In genomic region chr11:112732401-112732800, GRCm38 (mm10) we compare ENCODE assay signal across 11 mouse cellular contexts. TPM values are rescaled to one million over a fixed set of nuclear protein-coding genes. Genes with fewer than 3 reads are reported as not detected.
DNase-seq lines count a peak whose midpoint lies in the region.
"Had no signal": no experiment of that assay in that cellular context is flagged by ENCODE, and none has a peak within 500 bp of the region (broad histone marks: within the 10 kb centered on the region; RNA-seq: fewer than 3 reads in every experiment).

No protein-coding gene starts in this region.

- DNase-seq in frontal cortex, adult 2 months (ENCODE audit: extremely low spot score in 1 of 2, low spot score in 1 of 2) = peak; percentile 6 to 38
- no peak for DNase-seq in frontal cortex, postnatal 25 days (ENCODE audit: low spot score in 2 of 2)
- peak; percentile 6 for DNase-seq in ovary, postnatal 14 days (ENCODE audit: low spot score)
- no peak for DNase-seq in ovary, postnatal 36 days (ENCODE audit: low spot score)
- peak; percentile 32 to 40 for DNase-seq in layer of hippocampus, postnatal 36 days
- peak; percentile 38 for DNase-seq in telencephalon, adult 2 months (ENCODE audit: low read depth, low spot score)
- no peak for DNase-seq in thymus, postnatal 36 days
- no peak for DNase-seq in embryo, embryonic 10.5 days (ENCODE audit: low spot score)
- DNase-seq: cerebellum, adult 11 months; retina, postnatal 1 day; thymus, adult 18-20 months had no signal

RNA-seq across cellular contexts. Expression of gene Sox9, which starts 49.6 kb away (rescaled TPM):
- 19.9 and 21.4 TPM in 2 replicates for polyA plus RNA-seq in frontal cortex, adult 2 months (2012; rRNA removed)
- 10 to 100 TPM; 25.8 to 27.2 TPM for total RNA-seq in layer of hippocampus, postnatal 36 days (2021)

Comparison
In these comparisons a context has a peak if more than half of its experiments do, and no peak if none do; other contexts are left out.
1. DNase-seq: peak in frontal cortex, adult 2 months (2 of 2), ovary, postnatal 14 days (single experiment), layer of hippocampus, postnatal 36 days (2 of 2) and telencephalon, adult 2 months (single experiment); none in frontal cortex, postnatal 25 days (0 of 2), ovary, postnatal 36 days (single experiment), thymus, postnatal 36 days (0 of 2) and embryo, embryonic 10.5 days (single experiment).